Mouse (Mus musculus): Measurements from ENCODE around the gene 2010111I01Rik.
A peak's percentile ranks its signal among the peaks of the same experiment; 100 is the strongest.

The 2010111I01Rik gene

DNA sequence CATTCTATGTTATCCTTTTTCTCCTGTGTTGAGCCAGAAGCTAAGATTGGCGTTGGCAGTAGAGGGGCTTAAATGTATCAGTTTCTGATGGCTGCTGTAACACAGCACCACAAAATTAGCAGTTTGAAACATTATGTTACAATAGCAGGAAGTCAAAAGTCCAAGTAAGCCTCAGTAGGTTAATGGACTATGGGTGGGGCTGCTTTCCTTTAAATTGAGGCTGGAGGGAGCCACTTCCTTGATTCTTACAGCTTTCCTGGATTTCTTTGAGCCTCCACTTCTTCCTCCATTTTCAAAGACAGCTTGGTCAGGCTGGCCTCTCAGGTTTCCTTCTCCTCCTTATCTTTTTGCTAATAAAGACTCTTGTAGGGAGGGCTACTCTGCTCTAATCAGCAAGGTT is 304.1 kb downstream of the 2010111I01Rik start:
- no peak for DNase-seq

DNA sequence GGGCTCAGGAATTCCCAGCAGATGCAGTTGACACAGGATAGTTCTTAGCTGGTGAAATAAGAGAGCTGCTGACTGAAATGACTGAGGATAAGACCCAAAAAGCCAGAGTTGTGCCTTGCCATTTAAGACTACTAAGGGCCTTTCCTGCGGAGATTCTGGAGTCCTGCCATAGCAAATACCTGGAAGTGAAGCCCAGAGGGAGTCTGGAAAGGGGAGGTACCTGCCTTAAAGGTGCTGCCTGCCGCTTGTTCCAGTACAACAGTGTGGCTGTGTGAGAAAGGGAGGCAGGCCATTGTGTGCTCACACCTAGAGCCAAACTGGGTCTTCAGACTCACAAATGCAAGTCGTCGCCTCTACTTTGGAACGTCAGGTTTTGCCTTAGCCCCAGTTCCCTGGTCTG is 305.5 kb downstream of the 2010111I01Rik start:
- DNase-seq = no peak

DNA sequence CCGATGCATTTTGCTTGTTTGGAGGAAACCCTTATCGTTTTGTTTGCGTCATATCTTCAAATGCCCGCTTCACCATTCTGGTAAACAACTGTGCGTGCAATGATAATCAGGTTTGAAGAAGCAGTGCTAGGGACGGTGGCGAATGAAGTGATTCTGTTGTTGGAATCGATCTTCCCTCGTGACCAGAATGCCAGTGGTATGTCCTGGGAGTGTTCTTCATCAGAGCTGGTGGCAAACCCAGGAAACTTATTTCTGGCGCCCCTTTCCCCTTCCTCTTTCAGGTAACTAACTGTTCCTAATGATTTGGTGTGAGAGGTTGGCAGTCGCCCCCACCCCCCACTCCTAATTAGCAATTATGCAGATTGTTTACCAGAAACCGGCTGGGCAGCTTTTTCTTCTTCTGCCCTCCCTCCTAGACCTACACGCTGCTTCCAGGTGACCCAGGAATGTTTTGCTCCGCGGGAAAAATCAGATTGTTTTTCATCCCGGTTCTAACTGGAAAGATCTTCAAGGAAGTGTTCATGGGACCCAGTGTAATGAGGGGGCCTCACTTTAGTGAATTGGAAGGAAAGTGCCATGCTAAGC is 307.4 kb downstream of the 2010111I01Rik start:
- no peak for DNase-seq

DNA sequence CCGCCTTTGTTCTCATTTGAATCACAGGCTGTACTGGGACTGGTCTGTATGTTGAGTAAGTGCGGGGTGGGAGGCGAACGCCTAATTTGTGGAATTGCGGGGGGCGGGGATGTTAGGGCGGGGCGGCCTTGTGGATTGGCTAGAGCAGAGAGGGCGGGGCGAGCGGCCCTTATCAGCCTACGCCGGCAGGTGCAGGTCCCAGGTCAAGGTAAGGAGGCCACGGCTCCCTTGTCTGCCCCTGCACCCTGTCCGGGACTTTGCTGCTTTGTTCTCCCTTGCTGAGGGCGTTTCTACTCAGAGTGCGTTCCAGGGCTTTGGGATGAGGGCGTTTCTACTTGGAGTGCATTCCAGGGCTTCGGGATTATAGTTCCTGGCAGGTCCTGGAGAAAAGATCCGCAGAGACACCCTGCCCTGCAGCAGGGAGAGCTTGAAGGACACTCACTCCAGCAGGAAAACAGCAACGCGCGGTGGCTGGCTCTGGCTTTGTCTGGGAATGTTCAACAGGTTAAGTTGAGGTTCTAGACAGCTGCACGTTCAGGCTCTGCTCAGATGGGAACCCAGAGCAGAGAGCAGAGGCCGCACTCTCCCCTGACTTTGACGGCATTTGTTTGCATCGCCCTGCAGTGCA is 308.0 kb downstream of the 2010111I01Rik start:
- DNase-seq = peak; percentile 78 to 91

DNA sequence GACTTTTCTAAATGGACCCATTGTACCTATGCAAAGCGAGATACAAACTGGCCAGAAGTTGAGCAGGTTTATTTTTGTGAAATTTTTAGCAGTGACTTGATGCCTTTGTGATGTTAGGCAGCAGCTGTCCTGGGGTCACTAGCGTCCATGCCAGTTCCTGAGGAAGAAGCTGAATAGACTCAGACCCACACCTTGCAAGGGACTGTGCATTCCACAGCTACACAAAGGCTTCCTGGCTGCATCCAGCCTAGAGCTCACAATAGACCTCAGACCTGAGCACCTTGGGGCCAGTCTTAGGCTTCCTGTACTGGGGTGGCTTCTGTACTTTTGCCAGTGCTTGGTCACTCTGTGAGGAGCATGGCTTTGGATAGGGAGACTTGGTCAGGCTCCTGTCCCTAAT is 309.2 kb downstream of the 2010111I01Rik start:
- DNase-seq = no peak

DNA sequence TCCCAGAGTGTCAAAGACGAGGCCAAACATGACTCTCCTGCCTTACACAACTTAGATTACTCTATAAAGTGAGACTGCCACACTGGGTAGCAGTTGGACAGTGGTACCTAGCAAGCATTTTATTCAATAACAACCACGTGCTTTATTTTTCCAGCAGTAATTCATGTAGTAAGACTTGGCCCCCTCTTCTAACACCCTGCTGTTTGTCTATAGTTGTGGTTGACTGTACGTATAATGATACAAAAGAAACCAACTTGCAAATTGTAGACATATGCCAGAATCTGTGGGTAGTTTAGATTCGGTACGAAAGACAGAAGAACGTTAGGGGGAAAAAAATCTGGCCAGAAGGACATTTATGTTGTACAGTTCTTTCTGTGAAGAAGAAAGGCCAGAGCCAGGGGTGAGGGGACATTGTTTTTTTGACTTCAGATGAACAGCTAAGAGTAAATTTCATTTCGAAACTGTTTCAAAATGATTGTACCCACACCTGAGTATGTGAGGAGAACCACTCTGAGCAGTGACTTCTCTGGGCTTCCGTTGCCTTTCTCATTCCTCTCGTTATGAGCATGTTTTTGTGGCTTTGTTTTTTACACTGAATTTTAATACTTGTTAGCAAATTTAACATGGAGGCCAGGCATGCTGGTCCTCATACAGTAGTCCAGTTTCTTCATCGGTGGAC is 309.9 kb downstream of the 2010111I01Rik start:
- no peak for DNase-seq

DNA sequence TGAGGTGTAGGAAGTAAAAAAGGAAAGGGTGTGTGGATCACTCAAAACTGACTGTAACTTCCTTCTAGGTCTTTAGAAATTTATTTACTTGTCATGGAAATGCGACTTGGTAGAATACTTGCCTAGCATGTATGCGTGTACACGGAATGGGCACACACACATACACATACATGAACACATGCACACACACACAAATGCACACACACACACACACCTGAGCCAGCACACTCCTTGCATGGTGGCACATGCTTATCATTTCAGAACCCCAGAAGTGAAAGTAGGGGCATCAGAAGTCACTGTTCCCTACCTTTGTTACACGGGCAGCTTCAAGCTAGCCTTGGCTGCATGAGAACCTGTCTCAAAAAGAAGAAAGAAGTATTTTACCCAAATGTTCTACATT is 311.7 kb downstream of the 2010111I01Rik start:
- no peak for DNase-seq

DNA sequence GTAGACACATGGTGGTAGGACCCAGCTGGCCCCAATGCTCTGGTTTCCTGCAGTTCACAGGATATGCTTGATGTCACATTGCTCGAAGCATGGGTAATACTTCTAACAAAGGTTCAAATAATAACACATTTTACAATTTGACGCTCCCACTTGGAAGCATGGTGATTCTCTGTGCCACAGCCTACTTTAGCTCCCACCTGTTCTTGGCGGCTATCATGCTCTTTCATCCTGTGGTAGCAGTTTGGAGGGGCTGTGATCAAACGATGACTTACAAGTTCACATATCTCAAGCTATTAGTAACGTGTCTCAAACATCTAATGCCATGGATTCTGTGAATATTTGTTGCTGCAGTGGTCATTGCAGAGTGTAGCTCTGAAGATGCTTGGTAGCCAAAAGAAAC is 312.6 kb downstream of the 2010111I01Rik start:
- DNase-seq = no peak

DNA sequence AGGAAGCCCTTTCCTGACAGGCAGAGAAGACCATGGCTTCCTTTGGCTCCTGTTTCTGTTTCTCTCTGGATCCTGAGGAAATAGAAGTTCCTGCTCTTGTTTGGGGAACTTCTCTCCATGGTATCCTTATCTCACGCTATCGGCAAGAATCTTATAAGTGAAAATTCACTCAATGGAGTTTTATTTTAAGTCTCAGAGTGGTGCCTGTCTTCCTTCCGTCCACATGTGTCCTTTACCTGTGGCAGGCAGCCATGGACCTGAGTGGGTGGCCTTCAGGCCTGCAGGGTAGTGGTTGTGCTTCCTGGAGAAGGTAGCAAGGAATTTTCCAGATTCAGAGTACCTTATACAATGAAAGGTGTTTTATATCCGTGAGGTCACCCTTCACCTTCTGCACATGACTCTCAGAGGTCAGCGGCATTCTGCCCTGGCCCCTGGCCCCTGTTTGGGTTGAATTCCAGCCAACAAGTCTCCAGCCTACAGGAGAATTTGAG is 313.5 kb downstream of the 2010111I01Rik start:
- peak in 1 of 2 experiments; percentile 38 for DNase-seq

DNA sequence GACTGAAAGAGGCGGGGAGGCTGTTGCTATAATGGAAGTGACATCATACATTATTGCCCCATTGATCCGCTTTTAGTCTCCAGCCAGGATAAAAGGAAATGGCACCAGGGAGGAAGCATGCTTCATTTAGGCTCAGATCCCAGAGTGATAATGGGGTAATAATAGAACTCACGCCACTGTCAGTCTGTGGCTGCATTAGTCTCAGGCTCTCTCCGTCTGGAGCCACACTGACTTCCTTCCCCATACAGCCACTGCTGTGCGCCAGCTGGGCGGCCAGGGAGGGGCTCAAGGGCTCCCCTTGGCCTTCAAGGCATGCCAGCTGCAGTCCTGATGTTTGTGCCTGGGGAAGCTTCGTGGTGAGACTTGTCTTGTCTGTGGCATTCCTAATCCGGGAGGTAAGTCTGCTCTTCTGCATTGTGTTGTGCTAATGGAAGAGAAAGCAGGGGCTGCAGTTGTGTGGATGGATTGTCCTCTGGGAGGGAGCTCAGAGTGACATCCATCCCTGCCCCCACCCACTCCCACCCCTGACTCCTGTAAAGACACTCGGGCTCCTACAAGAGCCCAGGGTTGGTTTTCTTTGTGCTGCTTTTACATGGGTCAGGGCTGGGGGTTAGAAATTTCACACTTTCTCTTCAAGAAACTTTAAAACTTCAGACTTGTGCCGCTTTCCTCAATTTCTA is 314.2 kb downstream of the 2010111I01Rik start:
- peak; percentile 78 to 89 for DNase-seq

DNA sequence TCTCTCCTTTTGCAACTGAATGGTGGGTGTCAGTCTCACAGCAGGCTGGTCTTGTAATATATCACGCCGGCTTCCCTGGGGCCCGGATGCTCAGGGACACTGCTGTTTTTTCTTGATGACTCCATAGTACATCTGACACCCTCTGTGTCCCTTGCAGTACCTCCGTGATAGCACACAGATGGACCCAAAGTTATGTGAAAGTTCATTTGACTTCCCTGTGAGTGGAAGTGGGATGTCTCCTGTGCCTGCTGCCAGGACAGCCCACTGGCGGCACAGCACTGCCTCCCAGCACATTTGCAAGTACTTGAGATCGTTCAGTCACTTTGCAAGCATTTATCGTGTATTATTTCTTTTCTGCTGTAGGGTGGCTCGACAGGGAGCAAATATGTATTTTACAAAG is 315.1 kb downstream of the 2010111I01Rik start:
- no peak for DNase-seq

DNA sequence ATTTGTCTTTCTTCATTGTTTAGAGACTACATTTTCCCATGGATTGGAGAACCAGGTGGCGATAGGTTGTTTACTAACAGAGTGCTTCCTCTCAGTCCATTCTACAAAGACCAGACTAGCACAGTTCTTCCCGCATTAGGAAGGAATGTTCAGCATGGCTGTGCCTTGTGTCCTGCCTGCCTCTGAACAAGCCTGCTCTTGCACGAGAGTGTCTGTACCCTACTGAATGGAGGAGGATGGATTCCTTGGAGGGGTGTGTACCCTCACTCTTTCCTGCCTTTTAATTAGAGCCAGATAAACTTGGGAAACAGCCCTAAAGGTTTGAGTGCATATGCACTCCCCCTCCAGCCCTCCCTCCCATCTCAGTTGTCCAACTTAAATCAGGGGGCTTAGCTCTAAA is 315.7 kb downstream of the 2010111I01Rik start:
- no peak for DNase-seq

DNA sequence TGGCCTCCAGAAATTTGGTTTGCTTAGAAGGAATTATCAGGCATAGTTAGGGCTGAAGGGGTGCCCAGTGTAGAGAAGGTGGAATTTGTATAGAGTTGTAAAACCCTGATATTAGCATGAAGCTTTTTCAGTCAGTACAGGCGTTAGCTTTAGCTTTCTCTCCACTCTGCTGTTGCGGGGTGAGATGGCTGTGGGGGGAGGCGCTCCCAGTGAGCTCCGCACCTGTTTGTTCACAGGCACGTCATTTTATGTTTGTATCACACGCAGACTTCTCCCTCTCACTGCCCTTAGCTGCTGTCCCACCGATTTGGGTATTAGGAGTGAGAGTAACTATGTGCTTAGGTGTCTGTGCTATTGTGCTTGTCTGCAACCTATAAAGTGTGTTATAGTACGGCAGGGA is 316.5 kb downstream of the 2010111I01Rik start:
- no peak for DNase-seq

DNA sequence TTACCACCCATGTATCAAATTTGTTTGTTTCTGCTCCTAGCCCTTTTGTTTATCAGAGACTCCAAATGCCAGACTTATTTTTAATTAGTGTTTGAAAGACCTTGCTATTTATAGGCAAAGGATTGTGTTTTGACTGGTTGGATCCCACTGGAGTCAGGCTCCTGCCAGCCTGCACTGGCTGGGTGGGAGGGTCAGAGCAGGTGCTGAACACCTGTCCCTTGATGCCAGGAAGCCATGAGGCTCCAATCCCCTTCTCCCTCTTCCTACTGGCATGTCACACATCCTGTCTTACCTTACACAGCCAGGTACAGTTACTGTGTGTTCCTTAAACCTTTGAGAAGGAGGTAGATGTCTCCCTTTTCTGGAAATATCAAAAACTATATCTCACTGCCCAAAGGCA is 318.5 kb downstream of the 2010111I01Rik start:
- DNase-seq = peak in 1 of 2 experiments; percentile 18

DNA sequence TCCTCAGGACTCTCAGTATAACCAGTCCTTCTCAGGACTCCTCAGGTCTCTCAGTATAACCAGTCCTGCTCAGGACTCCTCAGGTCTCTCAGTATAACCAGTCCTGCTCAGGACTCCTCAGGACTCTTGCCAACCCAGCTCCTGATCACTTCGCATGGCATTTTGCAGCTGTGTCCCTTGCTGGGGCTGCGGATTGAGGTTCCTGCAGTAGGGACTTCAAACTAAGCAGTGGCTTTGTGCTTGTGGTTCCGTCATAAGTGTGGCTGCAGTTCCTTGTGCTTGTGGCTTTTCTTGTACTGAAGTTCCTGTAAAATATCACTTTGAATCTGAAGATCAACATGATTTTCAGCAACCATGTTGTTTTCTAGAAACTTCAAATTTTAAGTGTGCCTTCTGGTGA is 320.1 kb downstream of the 2010111I01Rik start:
- DNase-seq = peak in 1 of 2 experiments; percentile 5

DNA sequence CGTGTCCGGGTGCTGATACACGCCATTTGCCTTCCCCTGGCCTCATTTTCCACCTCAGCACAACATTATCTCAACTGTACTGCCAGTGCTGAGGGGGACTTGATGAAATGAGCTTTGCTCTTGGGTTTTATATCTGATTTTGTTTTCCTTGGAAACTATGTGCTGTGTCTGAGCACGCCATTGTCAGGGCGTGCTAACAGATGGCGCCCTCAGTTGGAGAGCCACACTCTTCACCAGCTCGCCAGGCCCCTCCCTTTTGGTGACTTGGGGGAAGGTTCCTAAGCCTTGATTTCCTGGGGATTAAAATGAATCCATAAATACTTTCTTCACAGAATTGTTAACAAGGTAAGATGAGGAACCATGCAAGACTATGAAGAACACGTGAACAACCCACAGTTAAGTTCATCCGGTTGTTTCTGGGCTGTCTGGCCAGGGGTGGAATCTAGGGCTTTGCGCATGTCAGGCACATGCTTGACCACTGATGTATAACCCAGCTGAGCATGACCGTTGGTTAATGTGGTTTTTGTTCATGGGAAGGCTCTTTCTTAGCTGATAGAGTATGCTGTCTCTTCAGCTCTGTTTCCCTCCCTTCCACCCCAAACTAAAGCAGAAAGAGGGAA is 321.9 kb downstream of the 2010111I01Rik start:
- DNase-seq = peak in 1 of 2 experiments; percentile 21

DNA sequence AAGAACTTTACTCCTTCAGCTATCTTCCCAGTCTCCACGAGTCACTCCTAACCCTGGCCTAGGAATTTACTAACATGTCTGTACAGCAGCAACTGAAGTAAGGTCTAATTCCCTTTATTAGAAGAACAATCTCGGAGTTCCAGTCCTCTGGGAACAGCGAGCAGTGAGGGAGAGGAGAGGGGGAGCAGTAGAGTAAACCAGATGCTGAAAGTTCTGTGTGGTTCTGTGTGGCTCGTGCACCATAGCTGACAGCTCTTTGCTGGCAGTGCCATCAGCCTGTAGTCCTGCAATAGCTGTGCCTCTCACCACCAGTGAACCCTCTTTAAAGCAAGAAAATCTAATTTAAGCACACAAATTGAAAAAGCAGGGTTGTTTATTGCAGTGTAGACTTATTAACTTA is 324.5 kb downstream of the 2010111I01Rik start:
- peak in 1 of 2 experiments; percentile 13 for DNase-seq

DNA sequence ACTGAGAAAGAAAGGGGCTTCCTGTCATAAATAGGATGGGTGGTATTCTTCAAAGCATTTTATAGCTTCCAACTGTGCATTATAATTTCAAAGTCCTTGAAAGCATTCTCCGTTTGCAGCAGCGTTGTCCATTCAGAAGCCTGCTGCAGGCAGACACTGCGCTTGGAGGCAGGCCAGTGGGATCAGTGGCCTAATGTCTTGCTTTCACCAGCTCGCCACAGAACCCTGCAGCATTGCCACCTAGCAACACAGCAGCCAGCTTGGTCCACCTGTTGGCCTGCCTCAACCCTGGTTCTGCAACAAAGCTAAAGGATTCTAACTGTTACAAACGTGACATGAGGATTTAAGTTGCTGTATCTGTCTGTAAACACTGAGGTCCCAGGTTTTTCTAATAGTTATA is 325.0 kb downstream of the 2010111I01Rik start:
- peak in 1 of 2 experiments; percentile 23 for DNase-seq

DNA sequence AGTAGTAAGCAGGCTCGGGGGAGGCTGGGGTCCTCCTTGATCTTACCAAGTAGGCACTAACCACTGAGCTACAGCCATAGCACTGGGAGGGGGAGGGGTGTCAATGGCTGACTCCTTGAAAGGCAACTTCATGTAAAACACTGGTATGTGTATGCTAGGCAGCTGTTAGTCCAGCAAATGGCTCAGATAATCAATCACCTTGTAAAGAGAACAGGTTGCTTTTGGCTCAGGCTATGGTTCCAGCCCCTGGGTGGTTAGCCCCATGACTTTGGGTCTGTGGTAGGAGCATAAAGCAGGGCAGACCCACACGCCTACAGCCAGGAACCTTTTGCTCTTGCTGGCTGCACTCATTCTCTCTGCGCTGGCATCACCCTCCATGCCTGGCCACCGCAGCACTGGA is 325.4 kb downstream of the 2010111I01Rik start:
- no peak for DNase-seq

DNA sequence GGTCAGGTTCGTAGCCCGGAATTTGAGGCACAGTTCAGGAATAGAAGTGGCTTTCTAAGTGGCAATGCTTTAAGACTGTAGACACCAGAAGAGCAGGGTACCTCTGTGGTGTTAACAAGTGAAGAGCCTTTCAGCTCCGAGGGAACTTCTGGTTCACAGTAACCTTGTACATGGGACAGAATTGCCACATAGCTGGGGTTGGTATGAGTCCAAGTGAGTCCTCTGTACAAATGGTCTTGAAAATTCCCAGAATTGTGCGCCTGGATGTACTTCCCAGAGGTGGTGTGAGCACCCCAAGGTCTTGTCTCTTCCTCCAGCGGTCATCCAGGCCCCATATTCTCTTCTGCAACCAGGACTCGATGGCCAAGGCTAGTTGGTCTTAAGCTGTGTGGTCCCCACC is 326.3 kb downstream of the 2010111I01Rik start:
- DNase-seq = no peak

DNA sequence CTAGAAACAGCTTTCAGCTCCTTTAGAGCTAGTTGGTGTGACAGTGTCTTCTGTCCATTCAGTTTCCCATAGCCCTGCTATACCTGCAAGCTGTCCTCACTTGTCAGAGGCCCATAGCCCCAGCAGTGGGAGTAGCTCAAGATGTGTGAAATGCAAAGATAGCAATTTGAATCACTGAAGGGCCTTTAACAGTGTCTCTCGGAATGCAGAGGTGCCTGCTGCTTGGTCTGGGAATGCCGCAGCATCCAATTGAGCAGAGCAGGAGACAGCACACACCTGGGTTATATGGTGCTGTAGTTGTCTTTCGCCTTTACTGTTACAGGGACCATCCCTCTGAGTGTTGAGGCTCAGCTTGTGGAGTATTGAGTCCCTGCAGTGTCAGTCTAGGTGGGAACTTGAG is 329.0 kb downstream of the 2010111I01Rik start:
- DNase-seq = no peak

DNA sequence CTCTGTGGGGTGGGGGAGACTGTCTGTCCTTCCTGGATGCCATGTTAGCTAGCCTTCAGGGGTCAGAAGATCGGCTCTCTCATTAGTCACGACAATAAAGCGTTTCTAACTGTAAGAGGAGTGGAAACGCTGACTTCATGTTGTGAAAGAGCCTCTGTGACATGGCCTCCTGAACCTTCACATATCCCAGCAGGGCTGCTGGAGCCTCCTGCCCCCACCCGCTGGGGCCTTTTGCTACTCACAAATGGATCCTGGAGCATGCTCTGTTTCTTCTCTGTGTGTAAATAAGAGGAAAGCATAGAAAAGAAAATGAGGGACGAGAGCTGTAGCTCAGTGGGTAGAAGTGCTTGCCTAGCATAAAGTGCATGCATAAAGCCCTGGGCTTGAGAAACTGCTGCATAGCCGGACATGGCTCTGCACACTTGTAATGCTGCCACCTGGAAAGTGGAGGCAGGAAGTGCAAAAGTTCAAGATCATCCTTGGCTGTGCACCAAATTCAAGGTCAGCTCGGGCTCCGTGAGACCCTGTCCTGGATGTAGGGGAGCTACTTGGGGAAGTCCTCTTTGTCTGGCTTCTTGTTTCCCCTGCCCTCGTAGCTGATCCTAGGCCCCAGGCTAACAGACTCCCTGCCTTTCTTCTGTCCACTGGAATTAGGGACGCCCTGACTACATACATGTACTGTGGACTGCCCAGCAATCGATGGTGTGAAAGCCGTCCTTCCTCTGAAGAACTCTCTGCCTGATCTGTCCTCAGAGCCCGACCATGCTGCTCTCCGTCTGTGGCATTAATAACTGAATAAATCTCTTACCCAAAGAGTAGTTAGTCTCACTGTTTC is 329.9 kb downstream of the 2010111I01Rik start:
- peak; percentile 52 to 75 for DNase-seq
